Mouse (Mus musculus): ENCODE data around the gene Nusap1.
"Not testable (repeated sequence)": the region's sequence is repeated elsewhere in the genome, so short reads cannot be mapped to it uniquely, and the experiment has no call there.

The Nusap1 gene

DNA sequence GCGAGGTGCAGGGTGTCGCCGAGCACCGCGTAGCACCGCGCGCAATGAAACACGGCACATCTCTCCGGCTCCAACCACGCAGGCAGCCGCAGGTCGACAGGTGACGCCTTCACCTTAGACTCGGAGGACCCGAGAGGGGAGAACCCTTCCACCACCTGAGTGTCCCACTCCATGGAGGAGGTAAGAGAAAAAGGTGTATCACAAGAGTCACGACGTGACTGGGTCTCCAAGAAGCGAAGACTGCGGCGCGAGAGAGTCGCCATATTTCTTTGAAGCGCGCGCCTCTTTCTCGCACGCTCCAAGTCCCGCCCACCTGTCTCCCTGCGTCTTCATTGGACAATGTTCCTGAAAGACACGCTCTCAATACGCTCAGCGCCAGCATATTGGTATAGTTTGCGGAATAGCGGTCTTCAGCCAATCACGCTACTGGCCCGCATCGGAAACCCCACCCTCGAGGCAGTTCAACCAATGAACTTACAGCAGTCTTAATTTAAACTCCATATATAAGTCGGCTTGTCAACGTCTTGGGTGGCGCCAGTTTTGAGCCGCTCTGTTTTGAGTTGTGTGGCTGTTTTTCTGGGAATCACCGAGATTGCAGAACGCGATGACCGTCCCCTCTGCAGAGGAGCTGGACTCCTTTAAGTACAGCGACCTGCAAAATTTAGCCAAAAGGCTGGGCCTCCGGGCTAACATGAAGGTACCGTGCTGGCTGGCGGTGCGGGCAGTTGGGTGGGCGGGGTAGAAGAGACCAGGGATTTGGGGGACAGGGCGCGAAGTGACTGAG, at the start of gene Nusap1, which contains the start of gene Oip5:
TSS of gene Nusap1 (plus strand) at position 100 of the 784 bp plus-strand sequence.
TSS of gene Oip5 (minus strand) at position 271 of the 784 bp plus-strand sequence.
- peak; percentile 94 for DNase-seq (ENCODE audit: low spot score)

DNA sequence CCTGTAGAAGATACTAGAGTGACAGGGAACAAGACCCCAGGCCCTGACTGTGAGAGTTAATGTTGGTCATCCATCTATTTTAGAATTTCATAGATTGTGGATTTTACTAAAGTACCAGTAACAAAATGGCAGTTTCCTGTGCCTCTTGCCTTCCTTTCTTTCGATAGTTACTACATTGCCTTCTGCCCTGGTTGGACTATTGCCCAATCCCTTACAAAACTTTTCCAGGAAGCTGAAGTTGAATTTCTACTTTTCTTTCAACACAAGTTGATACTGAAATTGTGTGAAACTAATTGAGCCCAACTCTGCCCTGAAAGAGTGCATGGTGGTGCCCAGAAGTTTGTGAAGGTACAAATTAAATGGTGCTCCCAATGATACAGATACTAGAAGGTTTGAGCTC, 45.6 kb upstream of the Nusap1 start:
- no peak for DNase-seq (ENCODE audit: low spot score)

DNA sequence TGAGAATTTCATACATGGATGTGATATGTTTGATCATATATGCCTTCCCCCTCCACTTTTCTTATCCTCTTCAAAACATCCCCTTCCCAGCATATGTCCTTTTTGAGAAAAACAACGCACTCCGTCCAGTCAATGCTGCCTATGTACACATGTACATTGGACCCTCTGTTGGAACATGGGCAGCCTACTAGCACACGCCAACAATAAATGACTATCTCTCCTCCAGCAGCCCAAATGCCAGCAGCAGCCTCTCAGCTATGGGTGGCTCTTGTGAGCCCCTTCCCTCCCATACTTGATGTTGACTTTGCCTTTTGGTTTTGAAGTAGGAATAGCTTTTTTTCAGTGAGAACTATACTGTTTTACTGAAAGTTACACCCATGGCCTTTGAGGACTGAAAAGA, 36.5 kb upstream of the Nusap1 start:
- no peak for DNase-seq (ENCODE audit: low spot score)

DNA sequence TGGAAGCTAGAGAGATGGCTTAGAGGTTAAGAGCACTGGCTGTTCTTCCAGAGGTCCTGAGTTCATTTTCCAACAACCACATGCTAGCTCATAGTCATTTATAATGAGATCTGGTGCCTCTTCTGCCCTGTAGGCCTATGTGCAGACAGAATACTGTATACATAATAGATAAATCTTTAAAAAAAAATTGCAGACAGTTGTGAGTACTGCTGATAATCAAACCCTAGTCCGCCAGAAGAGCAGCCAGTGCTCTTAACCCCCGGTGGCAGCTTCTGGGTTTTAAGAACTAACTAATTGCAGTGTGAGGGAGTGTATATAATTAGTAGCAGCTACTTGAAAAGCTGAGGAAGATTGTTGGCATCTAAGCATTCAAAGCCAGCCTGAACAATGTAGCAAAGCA, 34.7 kb upstream of the Nusap1 start:
- DNase-seq (ENCODE audit: low spot score), result no peak

DNA sequence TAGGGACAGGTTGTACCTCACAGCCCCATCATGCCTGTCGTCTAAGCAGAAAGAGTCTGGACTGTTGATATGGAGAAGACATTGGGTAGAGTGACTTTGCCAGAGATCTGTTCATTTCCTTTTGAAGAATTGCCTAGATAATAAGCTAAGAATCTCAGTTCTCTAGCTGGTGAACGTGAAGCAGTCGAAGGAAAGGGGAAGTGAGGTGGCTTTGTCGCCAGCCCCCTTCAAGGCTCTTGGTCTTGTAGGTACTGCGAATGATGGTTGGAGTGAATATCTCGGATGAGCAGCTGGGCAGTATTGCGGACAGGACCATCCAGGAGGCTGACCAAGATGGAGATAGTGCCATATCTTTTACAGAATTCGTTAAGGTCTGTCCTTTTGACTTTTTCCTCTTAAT, 33.8 kb upstream of the Nusap1 start:
- DNase-seq (ENCODE audit: low spot score), result no peak

DNA sequence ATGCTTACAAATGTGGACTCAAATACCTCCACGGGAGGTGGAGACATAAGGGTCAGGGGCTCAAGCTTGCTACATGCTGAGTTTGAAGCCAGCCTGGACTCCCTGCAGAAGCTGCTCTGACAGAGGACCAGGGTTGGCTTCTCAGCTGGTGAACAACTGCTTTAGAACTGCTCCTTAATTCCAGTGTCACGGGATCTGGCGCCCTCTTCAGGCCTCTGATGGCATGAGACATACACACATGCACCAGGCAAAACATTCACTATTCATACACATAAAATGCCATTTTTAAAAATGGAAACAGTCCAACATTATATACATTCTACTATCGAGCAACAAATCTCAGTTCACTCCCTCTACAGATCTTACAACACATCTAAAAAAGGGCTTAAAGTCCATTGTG, 30.7 kb upstream of the Nusap1 start:
- peak; percentile 35 for DNase-seq (ENCODE audit: low spot score)

DNA sequence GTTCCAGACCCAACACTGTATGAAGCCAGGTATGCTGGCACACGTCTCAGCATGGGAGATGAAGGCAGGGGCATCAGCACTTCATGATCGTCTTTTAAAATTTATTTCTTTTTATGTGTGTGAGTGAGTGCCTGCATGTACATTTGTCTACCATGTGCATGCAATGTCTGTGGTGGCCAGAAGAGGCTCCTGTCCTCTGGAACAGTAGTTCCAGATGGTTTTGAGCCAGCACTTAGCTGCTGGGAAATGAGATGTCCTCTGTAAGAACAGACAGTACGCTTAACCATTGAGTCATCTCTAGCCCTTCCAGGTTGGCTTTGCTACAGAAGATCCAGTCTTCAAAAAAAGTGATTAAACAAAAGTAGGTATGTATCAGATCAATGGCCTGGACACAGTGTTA, 26.9 kb upstream of the Nusap1 start:
- no peak for DNase-seq (ENCODE audit: low spot score)

DNA sequence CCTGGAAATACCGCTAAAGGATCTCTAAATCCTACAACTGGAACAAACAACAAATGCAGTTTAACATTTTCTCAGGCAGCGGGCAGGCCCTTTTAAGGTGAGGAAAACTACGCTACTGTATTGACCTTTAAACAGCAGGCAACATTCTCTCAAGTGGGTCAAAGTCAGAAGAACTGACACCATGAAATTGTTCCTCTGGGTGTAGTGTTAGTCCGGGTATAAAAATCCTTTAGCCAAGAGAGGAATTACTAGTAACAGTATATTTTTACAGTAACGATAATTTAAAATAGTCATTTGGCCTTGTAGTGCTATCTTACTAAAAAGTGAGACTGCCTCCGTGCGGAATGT, 24.4 kb upstream of the Nusap1 start:
- DNase-seq (ENCODE audit: low spot score), result no peak

DNA sequence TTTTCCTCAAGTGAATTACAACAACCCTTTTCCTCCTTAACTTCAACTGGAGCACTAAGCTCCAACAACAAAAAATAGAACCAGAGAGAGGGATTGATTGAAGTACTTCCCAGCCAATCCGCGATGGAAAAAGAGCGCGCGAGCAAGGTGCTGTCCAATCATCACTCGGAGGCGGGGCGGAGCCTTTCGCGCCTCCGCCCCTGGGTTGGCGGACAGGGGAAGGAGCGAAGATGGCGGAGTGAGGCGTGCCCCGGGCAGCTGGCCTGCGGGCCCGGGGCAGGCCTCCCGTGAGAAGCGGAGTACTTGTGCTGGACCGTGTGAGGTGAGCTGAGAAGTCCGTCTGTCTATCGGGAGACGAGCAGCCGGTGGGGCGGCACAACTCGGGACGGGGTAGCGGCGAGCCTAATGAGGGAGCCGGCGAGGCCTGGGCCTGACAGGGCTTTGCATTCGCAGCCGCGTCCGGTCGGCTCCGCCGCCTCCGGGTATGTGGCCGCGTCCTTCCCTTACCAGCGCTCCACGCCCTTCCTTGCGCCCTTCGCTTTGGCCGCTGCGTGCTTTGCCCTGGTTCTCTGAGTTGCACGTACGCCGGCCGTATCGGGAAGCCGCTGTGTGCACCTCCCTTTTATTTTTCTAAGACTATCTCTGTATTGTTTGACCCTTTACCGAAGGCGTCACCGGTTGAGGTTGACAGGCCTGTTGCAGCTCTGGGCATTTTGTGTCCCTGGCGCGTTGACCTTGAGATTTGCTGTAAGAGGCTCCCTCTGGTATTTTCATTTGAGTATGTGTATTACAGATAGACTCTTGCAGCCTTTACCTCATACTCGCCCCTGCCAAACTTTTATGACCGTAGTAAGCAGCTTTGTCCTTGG, 23.8 kb upstream of the Nusap1 start:
- peak; percentile 99 for DNase-seq (ENCODE audit: low spot score)

DNA sequence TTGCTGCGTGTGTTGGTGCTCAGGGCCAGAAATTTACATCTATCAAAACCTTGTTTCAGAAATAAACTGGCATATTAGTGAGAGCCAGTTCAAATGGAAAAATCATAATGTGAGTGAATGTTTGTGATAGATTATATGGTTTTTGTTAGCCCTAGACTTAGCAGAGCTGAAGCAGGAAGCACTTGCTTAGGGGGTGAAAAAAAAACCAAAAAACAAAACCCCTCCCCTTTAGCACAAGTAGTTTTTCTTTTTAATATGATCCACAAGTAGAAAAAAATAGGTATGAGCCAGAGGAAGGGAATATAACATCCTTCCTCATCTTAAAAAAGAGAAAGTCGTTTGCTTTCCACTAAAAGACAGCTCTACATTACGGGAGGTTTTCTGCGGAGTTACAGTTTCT, 22.8 kb upstream of the Nusap1 start:
- no peak for DNase-seq (ENCODE audit: low spot score)

DNA sequence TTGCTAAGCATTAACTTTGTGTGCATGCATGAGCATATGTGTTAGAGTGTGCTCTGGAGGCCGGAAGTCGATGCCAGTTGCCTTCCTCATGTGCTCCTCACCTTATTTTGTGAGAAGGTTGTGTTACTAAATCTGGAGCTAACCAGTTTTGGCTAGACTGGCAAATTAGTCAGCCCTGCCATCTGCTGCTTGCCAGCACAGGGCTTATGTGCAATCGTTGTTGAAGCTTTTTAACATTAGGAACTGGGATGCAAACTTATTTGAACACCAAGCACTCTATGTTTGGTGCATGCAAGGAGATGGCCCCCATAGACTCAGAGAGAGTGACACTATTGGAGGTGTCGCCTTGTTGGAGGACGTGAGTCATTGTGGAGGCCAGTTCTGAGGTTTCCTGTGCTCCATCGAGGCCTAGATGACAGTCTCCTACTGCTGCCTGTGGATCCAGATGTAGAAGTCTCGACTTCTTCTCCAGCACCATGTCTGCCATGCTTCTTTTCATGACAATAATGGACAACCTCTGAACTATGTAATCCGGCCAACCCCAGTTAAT, 21.2 kb upstream of the Nusap1 start:
- peak; percentile 58 for DNase-seq (ENCODE audit: low spot score)

DNA sequence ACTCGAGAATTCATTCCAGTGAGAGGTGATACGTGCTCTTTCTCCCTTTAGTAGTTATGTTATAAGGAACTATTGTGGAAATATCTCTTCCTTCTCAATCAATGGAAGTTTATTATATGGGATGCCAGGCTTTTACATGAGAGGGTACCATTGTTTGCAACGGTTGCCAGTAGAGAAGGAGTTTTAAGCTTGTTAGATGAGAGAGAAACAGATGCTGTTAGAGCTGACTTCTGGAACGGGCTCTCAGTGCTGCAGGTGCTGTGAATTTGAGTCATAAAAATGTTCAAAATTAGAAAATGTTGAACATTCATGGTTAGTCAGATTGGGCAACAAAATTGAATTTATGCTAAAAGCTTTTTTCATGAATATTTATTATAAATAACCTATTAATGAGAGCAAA, 17.1 kb upstream of the Nusap1 start:
- peak; percentile 50 for DNase-seq (ENCODE audit: low spot score)

DNA sequence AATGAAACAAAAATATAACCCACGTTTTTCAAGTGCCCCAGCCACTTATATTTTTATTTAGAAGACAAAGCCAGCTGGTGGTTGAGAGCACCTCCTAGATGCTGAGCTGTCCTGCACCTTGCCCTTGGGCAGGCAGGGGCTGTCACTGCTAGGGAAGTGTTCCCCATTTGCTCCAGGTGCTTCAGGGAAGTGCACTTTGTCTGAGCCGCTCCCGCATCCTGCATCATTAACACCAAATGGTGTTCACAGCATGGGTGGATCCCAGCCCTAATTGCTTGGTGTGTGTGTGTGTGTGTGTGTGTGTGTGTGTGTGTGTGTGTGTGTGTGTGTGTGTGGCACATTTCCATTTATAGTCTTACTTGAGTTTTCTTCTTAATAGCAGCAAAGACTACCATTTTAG, 16.5 kb upstream of the Nusap1 start:
- not testable (repeated sequence) for DNase-seq (ENCODE audit: low spot score)

DNA sequence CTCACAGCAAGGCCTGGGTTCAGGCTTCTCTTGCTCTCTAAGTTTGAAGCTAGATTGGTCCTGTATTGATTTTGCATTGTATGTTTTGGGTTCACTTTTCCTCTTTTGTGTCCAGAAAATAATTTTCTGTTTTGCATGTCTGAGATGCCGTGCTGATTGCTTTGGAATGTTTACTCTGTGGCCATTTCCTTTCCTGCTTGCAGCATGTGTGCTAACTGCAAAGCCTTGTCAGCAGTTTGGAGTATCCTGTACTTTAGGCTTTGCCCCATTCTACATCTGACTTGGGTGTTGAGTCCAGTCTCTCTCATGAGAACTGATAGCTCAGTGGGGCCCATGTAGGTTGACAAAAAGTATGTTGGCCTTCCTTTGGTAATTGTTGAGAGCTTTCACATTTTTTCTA, 15.6 kb upstream of the Nusap1 start:
- DNase-seq (ENCODE audit: low spot score), result no peak

DNA sequence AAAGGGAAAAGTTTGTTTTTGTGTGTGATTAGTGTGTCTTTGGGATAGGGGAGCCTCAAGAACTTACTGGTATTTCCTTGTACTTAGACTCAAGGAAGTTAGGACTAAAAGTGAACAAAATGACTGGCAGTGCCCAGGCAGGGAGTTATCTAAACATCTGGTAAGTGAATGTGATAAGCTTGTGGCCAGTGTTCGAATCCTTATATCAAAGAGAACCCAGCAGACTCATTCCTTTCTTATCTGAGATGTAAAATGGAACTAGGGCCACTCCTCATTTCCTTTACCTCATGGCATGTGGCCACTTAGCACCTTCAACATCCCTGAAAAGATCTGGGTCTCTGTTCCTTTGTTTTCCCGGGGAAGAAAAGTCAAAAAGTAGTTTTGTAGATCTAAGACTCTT, 14.2 kb upstream of the Nusap1 start:
- no peak for DNase-seq (ENCODE audit: low spot score)

DNA sequence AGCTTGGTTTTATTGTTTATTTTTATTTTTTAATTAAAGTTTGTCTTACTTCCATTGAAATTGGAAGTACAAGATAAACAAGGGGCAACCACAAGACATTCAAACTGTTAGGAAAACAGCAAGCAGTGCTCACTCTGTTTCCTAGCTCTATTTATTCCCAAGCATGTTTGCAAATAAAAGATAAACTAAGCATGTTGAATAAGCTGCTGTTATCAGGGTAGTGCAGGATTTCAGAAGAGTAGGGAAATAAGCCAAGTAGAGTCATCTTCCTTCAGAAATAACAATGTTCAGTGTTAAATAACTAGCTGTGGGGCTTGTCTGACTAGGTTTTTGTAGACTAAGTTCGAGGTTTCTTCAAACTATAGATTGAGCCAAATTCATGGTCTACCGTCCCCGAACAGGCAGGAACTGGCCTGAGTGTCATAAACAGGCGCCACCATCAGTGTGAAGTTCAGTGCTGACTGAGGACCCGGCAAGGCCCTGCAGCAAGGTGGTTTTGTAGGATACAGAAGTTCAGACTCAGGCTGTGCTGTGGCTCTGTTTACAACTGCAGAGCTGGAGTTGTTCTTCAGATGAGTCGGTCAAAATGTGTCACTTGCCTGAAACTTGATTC, 12.6 kb upstream of the Nusap1 start:
- no peak for DNase-seq (ENCODE audit: low spot score)

DNA sequence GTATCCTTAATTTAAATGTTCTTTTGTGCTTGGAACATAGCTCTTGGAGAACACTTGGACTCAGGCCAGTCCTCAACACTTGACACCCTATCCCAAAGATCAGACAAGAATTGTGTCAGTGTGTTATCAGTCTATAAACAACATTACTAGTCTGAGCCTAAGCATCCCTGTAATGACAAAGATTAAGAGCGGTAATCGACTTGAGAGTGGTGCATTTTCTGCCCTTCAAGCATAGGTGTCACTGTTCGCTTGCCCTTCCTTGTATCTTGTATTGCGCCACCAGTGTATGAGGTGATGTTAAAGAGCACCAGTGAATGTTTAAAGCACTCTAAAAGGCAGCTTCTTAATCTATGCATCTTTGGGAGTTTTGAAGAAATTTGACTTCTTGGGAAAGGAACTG, 11.1 kb upstream of the Nusap1 start:
- no peak for DNase-seq (ENCODE audit: low spot score)

DNA sequence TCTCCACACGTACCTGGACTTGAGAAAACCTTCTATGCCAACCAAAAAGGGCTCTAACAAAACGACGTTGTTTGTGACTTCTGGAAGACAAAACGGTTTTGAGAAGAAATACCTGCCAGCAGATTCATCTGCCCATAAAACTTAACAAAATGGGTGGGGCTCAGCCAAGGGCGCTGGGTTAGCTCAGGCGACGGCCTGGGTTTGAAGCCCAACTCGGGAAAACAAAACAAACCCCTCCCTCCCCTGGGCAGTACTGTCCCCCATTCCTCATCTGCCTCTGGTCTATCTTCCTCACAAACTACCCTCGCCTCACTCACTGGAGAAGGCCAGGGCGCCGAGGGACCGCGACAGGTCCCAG, 278 bp upstream of the Nusap1 start:
- DNase-seq (ENCODE audit: low spot score), result no peak

DNA sequence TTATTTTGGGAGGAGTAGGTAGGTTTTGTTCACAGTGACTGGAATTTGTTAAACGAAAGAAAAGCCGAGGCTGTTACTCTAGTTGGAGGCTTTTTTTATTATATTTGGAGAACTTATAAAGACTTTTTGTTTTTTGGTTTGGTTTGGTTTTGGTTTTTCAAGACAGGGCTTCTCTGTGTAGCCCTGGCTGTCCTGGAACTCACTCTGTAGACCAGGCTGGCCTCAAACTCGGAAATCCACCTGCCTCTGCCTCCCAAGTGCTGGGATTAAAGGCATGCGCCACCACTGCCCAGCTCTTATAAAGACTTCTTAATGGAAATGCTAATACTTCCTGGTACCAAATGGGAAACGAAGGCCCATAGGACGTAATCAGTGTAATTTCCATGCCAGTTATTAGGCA, 904 bp downstream of the Nusap1 start:
- not testable (repeated sequence) for DNase-seq (ENCODE audit: low spot score)

DNA sequence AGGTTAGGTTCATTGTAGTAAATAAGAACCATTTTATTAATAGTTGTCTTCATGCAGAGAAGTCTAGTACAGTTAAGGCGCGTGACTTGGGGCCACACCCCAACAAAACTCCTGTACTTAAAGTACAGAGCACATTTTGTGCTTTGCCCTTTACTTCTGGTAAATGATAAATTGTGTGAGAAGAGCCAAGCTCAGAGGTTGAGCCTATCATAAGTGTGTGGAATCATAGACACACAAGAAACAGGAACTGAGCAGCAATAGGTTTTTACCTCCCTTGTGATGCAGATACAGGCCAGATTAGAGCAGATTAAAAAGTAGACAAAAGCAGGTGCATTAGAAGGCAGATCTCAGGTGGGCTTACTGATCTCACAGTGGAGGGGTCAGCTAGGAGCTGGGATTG, 3.2 kb downstream of the Nusap1 start:
- no peak for DNase-seq (ENCODE audit: low spot score)

DNA sequence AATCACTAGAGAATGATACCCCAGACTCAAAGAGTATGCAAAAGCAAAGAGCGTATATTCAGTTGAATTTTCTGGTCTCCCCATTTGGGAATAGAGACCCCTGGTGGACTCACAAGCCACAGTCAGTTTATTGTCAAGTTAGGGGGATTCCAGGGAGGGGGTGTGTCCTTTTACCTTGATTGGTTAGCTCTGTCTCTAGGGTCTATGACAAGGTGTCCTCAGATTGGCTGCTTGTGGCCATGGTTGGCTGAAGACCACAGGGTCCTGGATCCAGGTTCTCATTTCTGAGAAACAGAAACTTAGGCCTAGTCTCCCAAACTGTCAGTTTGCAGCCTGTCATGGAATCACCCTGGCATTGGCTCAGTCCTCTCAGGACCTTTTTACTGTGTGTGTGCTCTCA, 18.7 kb downstream of the Nusap1 start:
- no peak for DNase-seq (ENCODE audit: low spot score)

DNA sequence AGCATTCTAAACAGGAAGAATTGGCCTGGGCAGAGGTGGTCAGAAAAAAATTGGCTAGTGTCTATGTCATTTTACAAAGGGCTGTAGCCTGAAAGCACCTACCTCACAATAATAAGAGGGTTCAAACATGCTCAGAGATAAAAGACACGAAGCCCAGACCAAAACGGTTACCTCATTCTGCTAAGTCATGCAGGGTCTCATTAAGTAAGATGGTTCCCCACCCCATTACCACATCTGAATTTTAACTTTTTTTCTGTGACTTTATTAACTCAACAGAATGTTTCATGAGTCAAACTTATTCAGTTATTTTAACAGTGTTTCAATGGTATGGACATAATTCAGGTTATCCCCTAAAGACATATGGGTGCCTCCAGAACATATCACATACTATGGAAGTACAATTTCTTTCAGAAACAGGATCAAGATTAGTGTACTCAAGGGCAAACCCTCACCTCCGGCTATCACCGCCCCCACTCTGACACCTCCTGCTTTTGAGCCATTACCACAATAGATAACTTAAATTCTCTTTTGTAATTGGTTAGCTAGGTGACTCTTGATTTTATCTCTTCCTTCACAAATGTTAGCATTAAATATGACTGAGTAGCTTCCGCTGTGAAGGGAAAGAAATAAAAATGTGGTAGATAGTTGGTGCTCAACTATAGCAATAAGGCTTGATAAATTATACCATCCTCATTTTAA, 23.3 kb downstream of the Nusap1 start:
- DNase-seq (ENCODE audit: low spot score), result no peak
